Mouse (Mus musculus) midbrain, embryonic 15.5 days (tissue): ENCODE results near the gene Olfr456. TPM values are rescaled to one million over a fixed set of nuclear protein-coding genes. Genes with fewer than 3 reads are reported as not detected.
"Not testable (repeated sequence)": the region's sequence is repeated elsewhere in the genome, so short reads cannot be mapped to it uniquely, and the experiment has no call there.

Experiments
- ATAC-seq: fragments of 200-750 bp; cut with Nextera tagmentation; replicated peaks from 2 replicates; pipeline ENCODE4 v1.8.0; 2017; ENCODE audit warnings: moderate TSS enrichment
- H3K27ac ChIP-seq: fragments of 300-500 bp; sonication (generic); 2 replicates; pipeline ENCODE4 v1.5.1; 2015; ENCODE audit warnings: mild to moderate bottlenecking, inconsistent platforms
- H3K27me3 ChIP-seq: fragments of 300-500 bp; sonication (generic); replicated peaks from 2 replicates; pipeline ENCODE4 v1.6.1; 2015; ENCODE audit warnings: inconsistent platforms
- H3K36me3 ChIP-seq: fragments of 300-500 bp; sonication (generic); replicated peaks from 2 replicates; pipeline ENCODE4 v1.6.1; 2015; ENCODE audit warnings: inconsistent platforms
- H3K4me1 ChIP-seq: fragments of 300-500 bp; sonication (generic); 2 replicates; pipeline ENCODE4 v1.6.1; 2015; ENCODE audit warnings: inconsistent platforms
- H3K4me2 ChIP-seq: fragments of 300-500 bp; sonication (generic); 2 replicates; pipeline ENCODE4 v1.6.1; 2015; ENCODE audit warnings: inconsistent platforms, mild to moderate bottlenecking, moderate library complexity
- H3K4me3 ChIP-seq: fragments of 300-500 bp; sonication (generic); 2 replicates; pipeline ENCODE4 v1.5.1; 2015; ENCODE audit warnings: mild to moderate bottlenecking, inconsistent platforms
- H3K9ac ChIP-seq: fragments of 300-500 bp; sonication (generic); 2 replicates; pipeline ENCODE4 v1.6.1; 2015; ENCODE audit warnings: mild to moderate bottlenecking, inconsistent platforms
- H3K9me3 ChIP-seq: fragments of 300-500 bp; sonication (generic); 2 replicates; pipeline ENCODE4 v1.6.1; 2016; ENCODE audit warnings: inconsistent platforms
- WGBS: fragments of 180-500 bp; shearing (Covaris S2); methylation state at CpG from one replicate; pipeline ENCODE4 v1.1.7; 2015; ENCODE audit warnings: mixed read lengths; 5-methylcytosine and 5-hydroxymethylcytosine counted together
- polyA plus RNA-seq: library from polyadenylated mRNA; unstranded; fragments of >200 nt; fragmentation: Nextera tagmentation; extraction: Ambion mirVana; gene quantifications from 2 replicates; pipeline ENCODE4 v1.2.1, GENCODE M21; 2015

Gene Olfr456
- not detected in 2 replicates for polyA plus RNA-seq

- Histone ChIP-seq H3K27ac (no peak within 1 kb of the TSS), H3K4me3 (no peak within 1 kb of the TSS), H3K36me3 (no peaks in the 10 kb centered on the region)
Measured at GRCm38 (mm10) chr6:42487114-42487513, at the start of gene Olfr456. Gene Olfr456 (minus strand): TSS chr6:42487214.

GRCm38 (mm10) chr6:42513461-42513860 lies 26.4 kb upstream of the Olfr456 start:
- Histone ChIP-seq H3K4me1 (no peaks in the 10 kb centered on the region), H3K27ac (no peak overlapping the region), H3K4me2 (no peak overlapping the region), H3K9ac (no peak overlapping the region), H3K27me3 (no peaks in the 10 kb centered on the region), H3K36me3 (no peaks in the 10 kb centered on the region), H3K9me3 (no peaks in the 10 kb centered on the region), H3K4me3 (no peak overlapping the region)
- WGBS = 86% methylated on average over 1 of the region's 1 CpGs
- ATAC-seq = no peak

More at GRCm38 (mm10) chr6:42487114-42487513, at the start of gene Olfr456:
- no peaks in the 10 kb centered on the region for H3K4me1 ChIP-seq
- H3K9ac ChIP-seq = no peak within 1 kb of the TSS
- ATAC-seq = no peak
- 85% methylated on average over 1 of the region's 1 CpGs for WGBS
- H3K27me3 ChIP-seq = no peaks in the 10 kb centered on the region
- H3K4me2 ChIP-seq = no peak within 1 kb of the TSS
- no peaks in the 10 kb centered on the region for H3K9me3 ChIP-seq

GRCm38 (mm10) chr6:42509311-42509710 lies 22.3 kb upstream of the Olfr456 start:
- no peaks in the 10 kb centered on the region for H3K27me3 ChIP-seq
- no peak overlapping the region for H3K4me2 ChIP-seq
- H3K4me3 ChIP-seq = no peak overlapping the region
- no peaks in the 10 kb centered on the region for H3K4me1 ChIP-seq
- no peak for ATAC-seq
- no peak overlapping the region for H3K27ac ChIP-seq
- no peaks in the 10 kb centered on the region for H3K36me3 ChIP-seq
- H3K9ac ChIP-seq = no peak overlapping the region
- no peaks in the 10 kb centered on the region for H3K9me3 ChIP-seq

GRCm38 (mm10) chr6:42503478-42503877 lies 16.5 kb upstream of the Olfr456 start:
- Histone ChIP-seq H3K4me3 (no peak overlapping the region), H3K36me3 (no peaks in the 10 kb centered on the region), H3K4me2 (no peak overlapping the region), H3K27me3 (no peaks in the 10 kb centered on the region), H3K27ac (no peak overlapping the region), H3K4me1 (no peaks in the 10 kb centered on the region), H3K9ac (no peak overlapping the region), H3K9me3 (no peaks in the 10 kb centered on the region)
- no peak for ATAC-seq
- 88% methylated on average over 2 of the region's 2 CpGs for WGBS

GRCm38 (mm10) chr6:42489731-42490130 lies 2.7 kb upstream of the Olfr456 start:
- Histone ChIP-seq H3K4me1 (no peaks in the 10 kb centered on the region), H3K9ac (no peak overlapping the region), H3K9me3 (no peaks in the 10 kb centered on the region), H3K27ac (no peak overlapping the region), H3K4me2 (no peak overlapping the region), H3K27me3 (no peaks in the 10 kb centered on the region), H3K36me3 (no peaks in the 10 kb centered on the region), H3K4me3 (no peak overlapping the region)
- 81% methylated on average over 1 of the region's 1 CpGs for WGBS
- ATAC-seq = no peak

GRCm38 (mm10) chr6:42484633-42485032 lies 2.4 kb downstream of the Olfr456 start:
- H3K9ac ChIP-seq = no peak overlapping the region
- no peaks in the 10 kb centered on the region for H3K36me3 ChIP-seq
- no peaks in the 10 kb centered on the region for H3K4me1 ChIP-seq
- H3K27ac ChIP-seq = no peak overlapping the region
- H3K9me3 ChIP-seq = no peaks in the 10 kb centered on the region
- H3K4me2 ChIP-seq = no peak overlapping the region
- ATAC-seq = no peak
- no peaks in the 10 kb centered on the region for H3K27me3 ChIP-seq
- H3K4me3 ChIP-seq = no peak overlapping the region

GRCm38 (mm10) chr6:42476235-42476634 lies 10.8 kb downstream of the Olfr456 start, which contains the start of gene Olfr457:
Gene Olfr457 (minus strand): TSS chr6:42476335.
- no peaks in the 10 kb centered on the region for H3K9me3 ChIP-seq
- no peaks in the 10 kb centered on the region for H3K27me3 ChIP-seq
- H3K4me2 ChIP-seq = no peak within 1 kb of the TSS
- no peaks in the 10 kb centered on the region for H3K36me3 ChIP-seq
- WGBS = 76% methylated on average over 1 of the region's 1 CpGs
- H3K4me3 ChIP-seq = no peak within 1 kb of the TSS
- H3K4me1 ChIP-seq = no peaks in the 10 kb centered on the region
- no peak for ATAC-seq
- no peak within 1 kb of the TSS for H3K9ac ChIP-seq
- no peak within 1 kb of the TSS for H3K27ac ChIP-seq

- WGBS = 97% methylated on average over 4 of the region's 4 CpGs
- H3K9ac ChIP-seq, H3K27me3 ChIP-seq, H3K4me1 ChIP-seq, H3K27ac ChIP-seq, H3K4me2 ChIP-seq, H3K36me3 ChIP-seq, ATAC-seq, H3K9me3 ChIP-seq, H3K4me3 ChIP-seq: not testable (repeated sequence)
Measured at GRCm38 (mm10) chr6:42471298-42471697, 15.7 kb downstream of the Olfr456 start.

- Histone ChIP-seq H3K27me3 (no peaks in the 10 kb centered on the region), H3K4me3 (no peak overlapping the region), H3K9ac (no peak overlapping the region), H3K36me3 (no peaks in the 10 kb centered on the region), H3K9me3 (no peaks in the 10 kb centered on the region), H3K27ac (no peak overlapping the region), H3K4me1 (no peaks in the 10 kb centered on the region), H3K4me2 (no peak overlapping the region)
- WGBS = 91% methylated on average over 4 of the region's 4 CpGs
- no peak for ATAC-seq
Measured at GRCm38 (mm10) chr6:42470542-42470941, 16.5 kb downstream of the Olfr456 start.

GRCm38 (mm10) chr6:42465096-42465495 lies 21.9 kb downstream of the Olfr456 start, which contains the start of gene Olfr458:
Gene Olfr458 (minus strand): TSS chr6:42465196.
- Histone ChIP-seq H3K9me3 (no peaks in the 10 kb centered on the region), H3K4me1 (no peaks in the 10 kb centered on the region), H3K36me3 (no peaks in the 10 kb centered on the region), H3K9ac (no peak within 1 kb of the TSS), H3K4me3 (no peak within 1 kb of the TSS), H3K27ac (no peak within 1 kb of the TSS), H3K4me2 (no peak within 1 kb of the TSS), H3K27me3 (no peaks in the 10 kb centered on the region)
- no peak for ATAC-seq
- WGBS = 76% methylated on average over 1 of the region's 1 CpGs

GRCm38 (mm10) chr6:42447381-42447780 lies 39.6 kb downstream of the Olfr456 start:
- Histone ChIP-seq H3K9ac (no peak overlapping the region), H3K27ac (no peak overlapping the region), H3K4me2 (no peak overlapping the region), H3K4me1 (no peaks in the 10 kb centered on the region), H3K36me3 (no peaks in the 10 kb centered on the region), H3K9me3 (no peaks in the 10 kb centered on the region), H3K4me3 (no peak overlapping the region), H3K27me3 (no peaks in the 10 kb centered on the region)
- WGBS = 71% methylated on average over 2 of the region's 2 CpGs
- no peak for ATAC-seq

GRCm38 (mm10) chr6:42444491-42444890 lies 42.5 kb downstream of the Olfr456 start:
- H3K4me2 ChIP-seq = no peak overlapping the region
- no peaks in the 10 kb centered on the region for H3K27me3 ChIP-seq
- ATAC-seq = no peak
- no peak overlapping the region for H3K4me3 ChIP-seq
- H3K27ac ChIP-seq = no peak overlapping the region
- no peaks in the 10 kb centered on the region for H3K4me1 ChIP-seq
- H3K36me3 ChIP-seq = no peaks in the 10 kb centered on the region
- no peak overlapping the region for H3K9ac ChIP-seq
- H3K9me3 ChIP-seq = no peaks in the 10 kb centered on the region
- 91% methylated on average over 2 of the region's 2 CpGs for WGBS

- H3K4me3 ChIP-seq = no peak overlapping the region
- H3K4me1 ChIP-seq = no peaks in the 10 kb centered on the region
- H3K27ac ChIP-seq = no peak overlapping the region
- H3K4me2 ChIP-seq = no peak overlapping the region
- no peaks in the 10 kb centered on the region for H3K27me3 ChIP-seq
- ATAC-seq = no peak
- no peaks in the 10 kb centered on the region for H3K9me3 ChIP-seq
- H3K36me3 ChIP-seq = no peaks in the 10 kb centered on the region
- no peak overlapping the region for H3K9ac ChIP-seq
- 67% methylated on average over 2 of the region's 2 CpGs for WGBS
Measured at GRCm38 (mm10) chr6:42441395-42441794, 45.6 kb downstream of the Olfr456 start.
